Mouse (Mus musculus): Measurements from ENCODE around the gene 0610037L13Rik.

- no peak for TF ChIP-seq CTCF (IDR thresholded peaks at IDR 0.05 in 2 of 3, conservative IDR thresholded peaks at IDR 0.05 in 1 of 3; ENCODE audit: control insufficient read depth in 1 of 3, insufficient read depth in 1 of 3, low read depth in 2 of 3, low read length in 3 of 3, poor library complexity in 1 of 3, severe bottlenecking in 1 of 3)
- TF ChIP-seq TAL1 (IDR thresholded peaks at IDR 0.05; ENCODE audit: low read length): no peak
- TF ChIP-seq TCF12 (IDR thresholded peaks at IDR 0.05; ENCODE audit: low read depth, low read length): no peak
- TF ChIP-seq RCOR1 (IDR thresholded peaks at IDR 0.05; ENCODE audit: low read depth, low read length): no peak
- no peak for TF ChIP-seq UBTF (IDR thresholded peaks at IDR 0.05; ENCODE audit: borderline replicate concordance, insufficient read depth, low read depth, low read length)
- no peak for TF ChIP-seq E2F4 (IDR thresholded peaks at IDR 0.05; ENCODE audit: borderline replicate concordance, low read depth, low read length)
- TF ChIP-seq ZNF384 (IDR thresholded peaks at IDR 0.05; ENCODE audit: low read depth, low read length): no peak
- TF ChIP-seq USF1 (IDR thresholded peaks at IDR 0.05; ENCODE audit: low read depth, low read length): no peak
Observed at GRCm38 (mm10) chr4:107856958-107857686, 32.5 kb upstream of the 0610037L13Rik start.
